Mouse (Mus musculus) kidney, postnatal 36 days (tissue): Measurements from ENCODE around the gene Gzmb.
"Not testable (repeated sequence)": the region's sequence is repeated elsewhere in the genome, so short reads cannot be mapped to it uniquely, and the experiment has no call there.

Source experiments
- DNase-seq, 2 experiments: peaks; one replicate each; pipeline ENCODE4 v3.0.0; 2021 to 2022; ENCODE audit warnings: mixed read lengths in 2 of 2

The Gzmb gene

GRCm38 (mm10) chr14:56262153-56262552, at the start of gene Gzmb:
Gene Gzmb, minus strand, starts transcription at chr14:56262260.
- no peak for DNase-seq

GRCm38 (mm10) chr14:56311801-56312200, 49.7 kb upstream of the Gzmb start:
- not testable (repeated sequence) for DNase-seq

GRCm38 (mm10) chr14:56310238-56310637, 48.2 kb upstream of the Gzmb start:
- no peak for DNase-seq

- peak; percentile 50 to 62 for DNase-seq
Observed at GRCm38 (mm10) chr14:56304149-56304548, 42.1 kb upstream of the Gzmb start.

- no peak for DNase-seq
Observed at GRCm38 (mm10) chr14:56303506-56304025, 41.5 kb upstream of the Gzmb start.

GRCm38 (mm10) chr14:56302091-56302490, 40.0 kb upstream of the Gzmb start:
- no peak for DNase-seq

GRCm38 (mm10) chr14:56296786-56297185, 34.7 kb upstream of the Gzmb start:
- no peak for DNase-seq

- DNase-seq, result no peak
Observed at GRCm38 (mm10) chr14:56296106-56296505, 34.0 kb upstream of the Gzmb start.

- no peak for DNase-seq
Observed at GRCm38 (mm10) chr14:56293146-56293545, 31.1 kb upstream of the Gzmb start.

GRCm38 (mm10) chr14:56288651-56289050, 26.6 kb upstream of the Gzmb start:
- no peak for DNase-seq

- no peak for DNase-seq
Observed at GRCm38 (mm10) chr14:56287806-56288205, 25.7 kb upstream of the Gzmb start.

GRCm38 (mm10) chr14:56284356-56285325, 22.6 kb upstream of the Gzmb start:
- no peak for DNase-seq

- no peak for DNase-seq
Observed at GRCm38 (mm10) chr14:56283816-56284215, 21.8 kb upstream of the Gzmb start.

- DNase-seq, result no peak
Observed at GRCm38 (mm10) chr14:56281090-56281489, 19.0 kb upstream of the Gzmb start.

GRCm38 (mm10) chr14:56278691-56279090, 16.6 kb upstream of the Gzmb start:
- not testable (repeated sequence) for DNase-seq

- not testable (repeated sequence) for DNase-seq
Observed at GRCm38 (mm10) chr14:56276096-56276495, 14.0 kb upstream of the Gzmb start.

- no peak for DNase-seq
Observed at GRCm38 (mm10) chr14:56266109-56266508, 4.0 kb upstream of the Gzmb start.

- peak in 1 of 2 experiments; percentile 3 for DNase-seq
Observed at GRCm38 (mm10) chr14:56240409-56240808, 21.7 kb downstream of the Gzmb start.

- DNase-seq, result no peak
Observed at GRCm38 (mm10) chr14:56234556-56234955, 27.5 kb downstream of the Gzmb start, which contains the start of gene Gzmc. Gene Gzmc, minus strand, starts transcription at chr14:56234656.

GRCm38 (mm10) chr14:56211317-56211716, 50.7 kb downstream of the Gzmb start, which contains the start of gene Gzmf:
Gene Gzmf, minus strand, starts transcription at chr14:56211417.
- DNase-seq, result no peak
